ENCODE assay signal across 14 mouse cellular contexts in genomic region chr3:21891819-21892480, GRCm38 (mm10).
DNase-seq lines count a peak whose midpoint lies in the region; ATAC-seq lines count a peak whose summit lies in the region.
"Had no signal": no experiment of that assay in that cellular context is flagged by ENCODE, and none has a peak within 500 bp of the region (broad histone marks: within the 10 kb centered on the region; RNA-seq: fewer than 3 reads in every experiment).

No protein-coding gene starts in this region.

- no peak overlapping the region for H3K9ac ChIP-seq in hindbrain, embryonic 14.5 days
- H3K9ac ChIP-seq in neural tube, embryonic 11.5 days (ENCODE audit: low read length): no peak overlapping the region

- ATAC-seq in hindbrain, embryonic 14.5 days (ENCODE audit: low FRiP score): peak; percentile 58; the same call in 1 of the 2 replicates
- peak; percentile 89 for ATAC-seq in neural tube, embryonic 11.5 days (ENCODE audit: insufficient read depth, low FRiP score, low TSS enrichment)

- H3K9me3 ChIP-seq in embryonic facial prominence, embryonic 10.5 days: no peaks in the 10 kb centered on the region
- H3K9me3 ChIP-seq in hindbrain, embryonic 14.5 days (ENCODE audit: control insufficient read depth, low read length): no peaks in the 10 kb centered on the region
- no peaks in the 10 kb centered on the region for H3K9me3 ChIP-seq in neural tube, embryonic 11.5 days (ENCODE audit: control insufficient read depth, low read length)
- H3K9me3 ChIP-seq: heart, embryonic 10.5 days had no signal

- DNase-seq in WW6 (ENCODE audit: low read depth, low spot score): peak; percentile 46
- DNase-seq in embryonic facial prominence, embryonic 10.5 days (ENCODE audit: low spot score): peak; percentile 21
- DNase-seq in hindbrain, embryonic 14.5 days (ENCODE audit: low spot score): peak; percentile 35
- DNase-seq in neural tube, embryonic 11.5 days (ENCODE audit: low spot score): peak; percentile 79
- no peak for DNase-seq in gastrocnemius, adult 8-10 months (ENCODE audit: low spot score in 2 of 2)
- DNase-seq in left cerebral cortex, postnatal 36 days (ENCODE audit: low spot score in 2 of 2): no peak
- no peak for DNase-seq in right cerebral cortex, postnatal 36 days (ENCODE audit: low spot score in 2 of 2)
- no peak for DNase-seq in cerebellum, postnatal 14 days
- DNase-seq: adrenal gland, adult 8-10 months; cerebellum, adult 11 months; kidney, postnatal 25 days; right cerebral cortex, postnatal 25 days; thymus, adult 18-20 months had no signal

- H3K36me3 ChIP-seq in embryonic facial prominence, embryonic 10.5 days (replicated peaks): no peaks in the 10 kb centered on the region
- no peaks in the 10 kb centered on the region for H3K36me3 ChIP-seq in hindbrain, embryonic 14.5 days (replicated peaks; ENCODE audit: control insufficient read depth, insufficient read depth)
- H3K36me3 ChIP-seq in neural tube, embryonic 11.5 days (ENCODE audit: control insufficient read depth, insufficient read depth, low read length): no peaks in the 10 kb centered on the region
- H3K36me3 ChIP-seq: heart, embryonic 10.5 days had no signal

- H3K27me3 ChIP-seq in embryonic facial prominence, embryonic 10.5 days (replicated peaks; ENCODE audit: low read depth, poor library complexity, severe bottlenecking): no peaks in the 10 kb centered on the region
- no peaks in the 10 kb centered on the region for H3K27me3 ChIP-seq in hindbrain, embryonic 14.5 days (ENCODE audit: control insufficient read depth, insufficient read depth, low read length)
- no peaks in the 10 kb centered on the region for H3K27me3 ChIP-seq in neural tube, embryonic 11.5 days (ENCODE audit: control insufficient read depth, insufficient read depth, low read length)

- 17% methylated on average over 7 of the region's 7 CpGs for WGBS in embryonic facial prominence, embryonic 10.5 days
- 6% methylated on average over 7 of the region's 7 CpGs for WGBS in hindbrain, embryonic 14.5 days
- 10% methylated on average over 7 of the region's 7 CpGs for WGBS in neural tube, embryonic 11.5 days

- no peak overlapping the region for H3K4me3 ChIP-seq in embryonic facial prominence, embryonic 10.5 days
- H3K4me3 ChIP-seq in hindbrain, embryonic 14.5 days (replicated peaks; ENCODE audit: low read length): no peak overlapping the region
- H3K4me3 ChIP-seq in neural tube, embryonic 11.5 days (ENCODE audit: low read depth, low read length): no peak overlapping the region
- H3K4me3 ChIP-seq: heart, embryonic 10.5 days had no signal

- peak overlapping the region; percentile 35; the same call in 1 of the 2 replicates for H3K27ac ChIP-seq in embryonic facial prominence, embryonic 10.5 days (replicated peaks)
- peak overlapping the region; percentile 75 for H3K27ac ChIP-seq in hindbrain, embryonic 14.5 days
- peak overlapping the region; percentile 72; the same call in 1 of the 2 replicates for H3K27ac ChIP-seq in neural tube, embryonic 11.5 days (ENCODE audit: low read depth, low read length)
- H3K27ac ChIP-seq: heart, embryonic 10.5 days had no signal

- intact Hi-C loops in left cerebral cortex, postnatal 36 days (cut with DNase I): loop anchor here (5.0 kb wide), 1 partner anchor 185 kb away; the partner anchor contains the start of gene Tbl1xr1

- peak overlapping the region; percentile 10; the same call in 1 of the 2 replicates for H3K4me2 ChIP-seq in hindbrain, embryonic 14.5 days (replicated peaks)
- no peak overlapping the region for H3K4me2 ChIP-seq in neural tube, embryonic 11.5 days (ENCODE audit: low read depth)

- peaks cover 21% of the 10 kb centered on the region for H3K4me1 ChIP-seq in embryonic facial prominence, embryonic 10.5 days
- peaks cover 7% of the 10 kb centered on the region for H3K4me1 ChIP-seq in hindbrain, embryonic 14.5 days (replicated peaks; ENCODE audit: control insufficient read depth, insufficient read depth, low read length)
- no peaks in the 10 kb centered on the region for H3K4me1 ChIP-seq in neural tube, embryonic 11.5 days (ENCODE audit: control insufficient read depth, insufficient read depth, low read length)
- H3K4me1 ChIP-seq: heart, embryonic 10.5 days had no signal

Comparison
In these comparisons a context has a peak if more than half of its experiments do, and no peak if none do; other contexts are left out.
1. DNase-seq: peak in WW6 (single experiment), embryonic facial prominence, embryonic 10.5 days (single experiment), hindbrain, embryonic 14.5 days (single experiment) and neural tube, embryonic 11.5 days (single experiment); none in gastrocnemius, adult 8-10 months (0 of 2), left cerebral cortex, postnatal 36 days (0 of 2), right cerebral cortex, postnatal 36 days (0 of 2) and cerebellum, postnatal 14 days (0 of 2).
2. Peak in every context shown above with its lines, with median percentiles within 50 percentile points of each other: H3K27ac ChIP-seq.